Mouse (Mus musculus): ENCODE measurements around the gene Defb45.
A peak's percentile ranks its signal among the peaks of the same experiment; 100 is the strongest.

Defb45 gene

GRCm38 (mm10) chr2:152629904-152630303 is 30.7 kb upstream of the Defb45 start:
- Histone ChIP-seq H3K27me3 (ENCODE audit: insufficient read depth, low read length) (peaks cover 96% of the 10 kb centered on the region), H3K4me3 (replicated peaks; ENCODE audit: low read length) (no peak overlapping the region), H3K36me3 (ENCODE audit: insufficient read depth, low read length) (no peaks in the 10 kb centered on the region), H3K9me3 (ENCODE audit: low read length) (peaks cover 6% of the 10 kb centered on the region), H3K4me1 (replicated peaks; ENCODE audit: low read depth, low read length) (peaks cover 26% of the 10 kb centered on the region)
- no peak for TF ChIP-seq NANOG (IDR thresholded peaks at IDR 0.05; ENCODE audit: borderline replicate concordance, low read length)

- TF ChIP-seq NANOG (IDR thresholded peaks at IDR 0.05; ENCODE audit: borderline replicate concordance, low read length): no peak
- TF ChIP-seq POU5F1 (IDR thresholded peaks at IDR 0.05; ENCODE audit: borderline replicate concordance, low read length): no peak
- no peak for TF ChIP-seq CTCF (conservative IDR thresholded peaks at IDR 0.05; ENCODE audit: low read length)
- H3K36me3 ChIP-seq (ENCODE audit: insufficient read depth, low read length): no peaks in the 10 kb centered on the region
- H3K4me3 ChIP-seq (replicated peaks; ENCODE audit: low read length): no peak overlapping the region
- peaks cover 24% of the 10 kb centered on the region for H3K4me1 ChIP-seq (replicated peaks; ENCODE audit: low read depth, low read length)
- peaks cover 94% of the 10 kb centered on the region for H3K27me3 ChIP-seq (ENCODE audit: insufficient read depth, low read length)
- H3K9me3 ChIP-seq (ENCODE audit: low read length): peaks cover 6% of the 10 kb centered on the region
These were observed 30.0 kb upstream of the Defb45 start for GRCm38 (mm10) chr2:152629239-152629638.

GRCm38 (mm10) chr2:152628066-152628465 is 28.9 kb upstream of the Defb45 start:
- Histone ChIP-seq H3K27me3 (ENCODE audit: insufficient read depth, low read length) (peaks cover 82% of the 10 kb centered on the region), H3K9me3 (ENCODE audit: low read length) (no peaks in the 10 kb centered on the region), H3K4me1 (replicated peaks; ENCODE audit: low read depth, low read length) (peaks cover 20% of the 10 kb centered on the region), H3K4me3 (replicated peaks; ENCODE audit: low read length) (no peak overlapping the region), H3K36me3 (ENCODE audit: insufficient read depth, low read length) (no peaks in the 10 kb centered on the region)
- no peak for TF ChIP-seq CTCF (conservative IDR thresholded peaks at IDR 0.05; ENCODE audit: low read length)
- no peak for TF ChIP-seq NANOG (IDR thresholded peaks at IDR 0.05; ENCODE audit: borderline replicate concordance, low read length)
- TF ChIP-seq POU5F1 (IDR thresholded peaks at IDR 0.05; ENCODE audit: borderline replicate concordance, low read length): no peak

GRCm38 (mm10) chr2:152626774-152627591 is 27.8 kb upstream of the Defb45 start, which contains the start of gene Rem1:
Gene Rem1, plus strand, starts transcription at chr2:152626951.
- peak within 1 kb of the TSS; percentile 75 for H3K4me3 ChIP-seq (replicated peaks; ENCODE audit: low read length)
- peaks cover 79% of the 10 kb centered on the region for H3K27me3 ChIP-seq (ENCODE audit: insufficient read depth, low read length)
- peaks cover 20% of the 10 kb centered on the region for H3K4me1 ChIP-seq (replicated peaks; ENCODE audit: low read depth, low read length)
- no peaks in the 10 kb centered on the region for H3K9me3 ChIP-seq (ENCODE audit: low read length)
- no peaks in the 10 kb centered on the region for H3K36me3 ChIP-seq (ENCODE audit: insufficient read depth, low read length)
- TF ChIP-seq POU5F1 (IDR thresholded peaks at IDR 0.05; ENCODE audit: borderline replicate concordance, low read length): no peak
- no peak for TF ChIP-seq CTCF (conservative IDR thresholded peaks at IDR 0.05; ENCODE audit: low read length)
- no peak for TF ChIP-seq NANOG (IDR thresholded peaks at IDR 0.05; ENCODE audit: borderline replicate concordance, low read length)

- H3K9me3 ChIP-seq (ENCODE audit: low read length): no peaks in the 10 kb centered on the region
- no peak overlapping the region for H3K4me3 ChIP-seq (replicated peaks; ENCODE audit: low read length)
- H3K27me3 ChIP-seq (ENCODE audit: insufficient read depth, low read length): peaks cover 71% of the 10 kb centered on the region
- no peak for TF ChIP-seq NANOG (IDR thresholded peaks at IDR 0.05; ENCODE audit: borderline replicate concordance, low read length)
- TF ChIP-seq CTCF (conservative IDR thresholded peaks at IDR 0.05; ENCODE audit: low read length): no peak
- no peak for TF ChIP-seq POU5F1 (IDR thresholded peaks at IDR 0.05; ENCODE audit: borderline replicate concordance, low read length)
- H3K4me1 ChIP-seq (replicated peaks; ENCODE audit: low read depth, low read length): peaks cover 26% of the 10 kb centered on the region
- H3K36me3 ChIP-seq (ENCODE audit: insufficient read depth, low read length): no peaks in the 10 kb centered on the region
These were observed 26.1 kb upstream of the Defb45 start for GRCm38 (mm10) chr2:152625256-152625655.

- no peak overlapping the region for H3K4me3 ChIP-seq (replicated peaks; ENCODE audit: low read length)
- H3K4me1 ChIP-seq (replicated peaks; ENCODE audit: low read depth, low read length): peaks cover 26% of the 10 kb centered on the region
- H3K27me3 ChIP-seq (ENCODE audit: insufficient read depth, low read length): peaks cover 69% of the 10 kb centered on the region
- no peaks in the 10 kb centered on the region for H3K36me3 ChIP-seq (ENCODE audit: insufficient read depth, low read length)
- H3K9me3 ChIP-seq (ENCODE audit: low read length): no peaks in the 10 kb centered on the region
- TF ChIP-seq POU5F1 (IDR thresholded peaks at IDR 0.05; ENCODE audit: borderline replicate concordance, low read length) (no peak), CTCF (conservative IDR thresholded peaks at IDR 0.05; ENCODE audit: low read length) (no peak), NANOG (IDR thresholded peaks at IDR 0.05; ENCODE audit: borderline replicate concordance, low read length) (no peak)
These were observed 25.4 kb upstream of the Defb45 start for GRCm38 (mm10) chr2:152624566-152624965.

GRCm38 (mm10) chr2:152622953-152623352 is 23.8 kb upstream of the Defb45 start, which contains the start of gene Defb25:
Gene Defb25, minus strand, starts transcription at chr2:152623053.
- H3K4me1 ChIP-seq (replicated peaks; ENCODE audit: low read depth, low read length): peaks cover 27% of the 10 kb centered on the region
- TF ChIP-seq CTCF (conservative IDR thresholded peaks at IDR 0.05; ENCODE audit: low read length) (no peak), NANOG (IDR thresholded peaks at IDR 0.05; ENCODE audit: borderline replicate concordance, low read length) (no peak), POU5F1 (IDR thresholded peaks at IDR 0.05; ENCODE audit: borderline replicate concordance, low read length) (no peak)
- no peak within 1 kb of the TSS for H3K4me3 ChIP-seq (replicated peaks; ENCODE audit: low read length)

GRCm38 (mm10) chr2:152622151-152622550 is 23.0 kb upstream of the Defb45 start:
- Histone ChIP-seq H3K4me1 (replicated peaks; ENCODE audit: low read depth, low read length) (peaks cover 19% of the 10 kb centered on the region), H3K9me3 (ENCODE audit: low read length) (no peaks in the 10 kb centered on the region), H3K27me3 (ENCODE audit: insufficient read depth, low read length) (peaks cover 47% of the 10 kb centered on the region), H3K36me3 (ENCODE audit: insufficient read depth, low read length) (no peaks in the 10 kb centered on the region), H3K4me3 (replicated peaks; ENCODE audit: low read length) (no peak overlapping the region)
- TF ChIP-seq CTCF (conservative IDR thresholded peaks at IDR 0.05; ENCODE audit: low read length) (no peak), NANOG (IDR thresholded peaks at IDR 0.05; ENCODE audit: borderline replicate concordance, low read length) (no peak), POU5F1 (IDR thresholded peaks at IDR 0.05; ENCODE audit: borderline replicate concordance, low read length) (no peak)

More at GRCm38 (mm10) chr2:152622953-152623352, 23.8 kb upstream of the Defb45 start, which contains the start of gene Defb25:
- no peaks in the 10 kb centered on the region for H3K36me3 ChIP-seq (ENCODE audit: insufficient read depth, low read length)
- H3K9me3 ChIP-seq (ENCODE audit: low read length): no peaks in the 10 kb centered on the region
- peaks cover 55% of the 10 kb centered on the region for H3K27me3 ChIP-seq (ENCODE audit: insufficient read depth, low read length)
